Mouse (Mus musculus) brain, embryonic 18.5 days (tissue): Measurements from ENCODE around the gene Rnf214.

Source experiments
- DNase-seq: peaks from one replicate; pipeline ENCODE4 v3.0.0-alpha.2; 2012; ENCODE audit warnings: low read depth, low spot score

The Rnf214 gene

GRCm38 (mm10) chr9:45906355-45907077 lies at the start of gene Rnf214, which contains the start of gene Pcsk7:
Gene Rnf214, minus strand, starts transcription at chr9:45906911.
Gene Pcsk7, plus strand, starts transcription at chr9:45906497.
- DNase-seq, result peak; percentile 64

DNA sequence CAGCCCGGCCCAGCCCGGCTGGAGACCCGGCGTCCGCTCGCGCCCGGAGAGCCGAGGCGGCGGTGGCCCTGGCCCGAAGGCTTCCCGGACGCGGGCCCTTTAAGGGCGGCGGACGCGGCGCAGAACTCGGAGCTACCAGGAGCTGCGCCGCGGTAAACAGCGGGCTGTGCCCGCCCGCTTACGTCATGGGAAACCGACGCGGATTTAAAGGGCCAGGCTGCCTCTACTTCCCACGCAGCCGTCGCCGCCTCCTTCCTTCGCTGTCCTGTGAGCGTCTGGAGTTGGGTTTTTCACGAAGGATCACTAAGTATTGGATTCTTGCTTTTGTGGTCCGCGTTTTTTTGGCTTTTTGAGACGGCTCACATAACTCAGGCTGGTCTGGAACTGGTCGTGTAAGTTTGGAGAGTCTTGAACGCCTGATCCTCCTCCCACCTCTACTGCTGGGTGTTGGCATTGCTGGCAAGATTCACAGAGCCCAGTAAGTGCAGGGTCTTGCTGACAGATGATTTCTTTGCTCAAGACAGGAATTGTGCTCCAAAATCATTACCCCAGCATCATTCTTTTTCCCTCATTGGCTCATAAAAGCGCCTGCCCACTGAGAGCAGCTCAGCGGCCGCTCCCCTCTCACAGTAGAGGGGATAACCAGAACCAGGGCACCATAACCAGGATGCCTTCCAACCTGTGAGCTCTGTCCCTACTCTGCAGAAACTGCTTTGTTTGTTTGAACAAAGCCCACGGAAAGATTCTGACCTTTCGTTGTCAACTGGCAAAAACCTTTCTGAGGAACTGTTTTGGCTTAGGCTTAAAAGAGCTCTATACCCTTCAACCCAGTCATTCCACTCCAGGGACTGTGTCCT lies 48.6 kb upstream of the Rnf214 start, which contains the start of gene Sidt2:
Gene Sidt2 (minus strand): TSS at position 152 of the 857 bp plus-strand sequence.
- peak; percentile 76 for DNase-seq

- DNase-seq, result no peak
Measured at GRCm38 (mm10) chr9:45954294-45955106, 47.8 kb upstream of the Rnf214 start.

- DNase-seq, result no peak
Measured at GRCm38 (mm10) chr9:45953511-45954293, 47.0 kb upstream of the Rnf214 start.

DNA sequence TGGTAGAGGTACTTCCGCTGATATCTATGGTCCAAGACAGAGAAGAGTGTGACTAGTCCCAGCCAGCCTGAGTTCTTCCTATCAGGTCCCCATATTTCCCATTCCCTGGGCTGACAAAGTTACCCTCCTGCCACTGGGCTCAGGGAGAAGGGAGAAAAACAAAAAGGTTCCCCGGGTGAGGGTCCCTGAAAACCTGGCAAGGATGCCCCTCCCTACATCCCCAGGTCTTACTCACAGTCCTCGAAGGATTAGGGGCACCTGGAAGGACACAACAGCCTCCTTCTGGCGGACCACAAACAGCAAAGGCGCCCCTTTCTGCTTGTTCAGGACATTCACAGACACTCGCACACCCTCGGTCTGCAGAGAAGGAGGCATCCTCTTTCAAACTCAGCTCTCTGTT lies 46.2 kb upstream of the Rnf214 start:
- DNase-seq, result no peak

- DNase-seq, result no peak
Measured at GRCm38 (mm10) chr9:45952057-45952456, 45.3 kb upstream of the Rnf214 start.

GRCm38 (mm10) chr9:45946872-45947183 lies 40.1 kb upstream of the Rnf214 start:
- no peak for DNase-seq

DNA sequence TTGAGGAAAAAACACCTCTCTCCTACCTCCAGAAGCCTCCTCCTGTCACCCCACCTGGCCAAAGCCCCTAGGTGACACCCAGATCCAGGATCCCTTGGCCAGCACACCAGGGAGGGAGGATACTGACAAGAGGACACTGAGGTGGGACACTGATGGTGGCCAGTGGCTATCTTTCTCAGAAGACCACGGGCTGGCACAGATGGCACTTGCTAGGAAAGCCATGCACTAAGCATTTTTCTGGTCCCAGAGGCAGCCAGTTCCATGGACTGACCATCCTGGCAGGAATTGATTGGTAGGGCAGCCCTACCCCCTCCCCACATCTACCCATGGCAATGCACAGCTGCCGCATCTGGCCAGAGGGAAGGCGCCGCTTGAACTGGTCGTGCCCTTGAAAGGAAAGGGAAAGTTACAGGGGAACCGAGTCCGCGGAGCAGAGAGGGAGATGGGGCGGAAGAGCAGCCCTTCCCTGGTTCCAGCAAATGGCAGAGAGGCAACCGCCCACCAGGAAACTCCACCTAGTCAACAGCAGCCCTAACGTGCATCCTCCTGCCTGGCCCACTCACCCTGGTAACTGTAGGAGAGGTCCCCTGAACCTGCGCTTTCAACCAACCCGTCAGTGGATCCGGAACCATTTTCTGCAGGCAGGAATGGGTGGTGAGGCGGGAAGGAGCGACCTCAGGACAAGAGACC lies 39.6 kb upstream of the Rnf214 start:
- no peak for DNase-seq

GRCm38 (mm10) chr9:45945721-45946120 lies 39.0 kb upstream of the Rnf214 start:
- DNase-seq, result no peak

GRCm38 (mm10) chr9:45944506-45945400 lies 38.0 kb upstream of the Rnf214 start:
- no peak for DNase-seq

GRCm38 (mm10) chr9:45943628-45944505 lies 37.2 kb upstream of the Rnf214 start:
- DNase-seq, result no peak

GRCm38 (mm10) chr9:45942916-45943315 lies 36.2 kb upstream of the Rnf214 start:
- no peak for DNase-seq

- DNase-seq, result no peak
Measured at GRCm38 (mm10) chr9:45942464-45942863, 35.8 kb upstream of the Rnf214 start.

GRCm38 (mm10) chr9:45941329-45941888 lies 34.7 kb upstream of the Rnf214 start:
- DNase-seq, result no peak

DNA sequence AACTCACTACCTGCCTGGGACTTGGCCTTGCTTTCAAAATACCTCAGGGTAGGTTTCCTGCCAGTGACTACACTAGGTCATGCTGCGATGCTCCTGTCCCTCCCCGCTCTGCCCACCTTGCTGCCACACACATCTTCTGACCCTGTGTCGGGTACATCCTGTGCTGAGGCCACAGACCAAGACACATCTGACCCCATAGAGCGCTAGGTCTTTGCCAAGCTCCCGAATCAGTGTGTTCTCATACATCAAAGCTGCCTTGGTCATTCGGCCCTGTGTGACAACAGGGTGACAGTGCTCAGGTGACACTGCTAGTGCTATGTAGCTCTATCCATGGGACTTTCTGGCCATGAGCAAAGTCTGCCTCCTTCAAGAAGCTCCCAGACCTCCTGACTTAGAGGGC lies 33.1 kb upstream of the Rnf214 start:
- no peak for DNase-seq

DNA sequence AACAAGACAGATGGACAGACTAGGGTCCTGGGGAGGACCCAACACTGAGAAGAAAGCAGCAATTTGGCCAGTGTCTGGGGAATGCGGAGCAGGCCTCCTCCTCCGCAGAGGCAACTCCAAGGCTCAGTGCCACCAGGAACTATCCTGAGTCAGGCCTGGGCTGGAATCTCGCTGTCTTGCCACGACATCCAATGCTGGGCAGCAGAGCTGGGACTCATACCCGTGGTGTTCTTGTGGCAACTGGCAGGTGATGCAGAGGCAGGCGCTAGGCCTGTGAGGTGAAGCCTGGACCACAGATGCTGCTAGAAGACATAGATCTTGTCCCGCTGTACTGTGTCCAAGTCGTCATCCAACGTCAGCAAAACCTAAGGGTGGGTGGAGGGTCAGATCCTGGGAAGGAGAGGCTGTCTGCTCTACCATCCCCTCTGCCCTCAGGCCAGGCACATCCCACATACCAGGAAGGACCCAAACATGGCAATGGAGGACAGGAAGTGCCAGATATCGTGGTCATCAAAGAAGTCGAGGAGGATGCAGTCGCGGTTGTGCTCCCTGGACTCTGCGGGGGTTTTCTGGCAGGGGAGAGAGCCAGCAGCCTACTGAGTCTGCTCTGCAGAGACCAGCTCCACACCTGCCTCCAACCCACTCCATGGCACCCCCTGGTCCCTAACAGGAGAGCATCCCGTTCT lies 32.4 kb upstream of the Rnf214 start:
- DNase-seq, result no peak

GRCm38 (mm10) chr9:45938088-45938487 lies 31.4 kb upstream of the Rnf214 start:
- DNase-seq, result no peak

GRCm38 (mm10) chr9:45936883-45937282 lies 30.2 kb upstream of the Rnf214 start:
- no peak for DNase-seq
